Mouse (Mus musculus): ENCODE data around the gene Rbpj. TPM values are rescaled to one million over a fixed set of nuclear protein-coding genes. Genes with fewer than 3 reads are reported as not detected.

Gene Rbpj
- total and polyA plus RNA-seq, 2 experiments, result 4.2 to 9.6 TPM

DNA sequence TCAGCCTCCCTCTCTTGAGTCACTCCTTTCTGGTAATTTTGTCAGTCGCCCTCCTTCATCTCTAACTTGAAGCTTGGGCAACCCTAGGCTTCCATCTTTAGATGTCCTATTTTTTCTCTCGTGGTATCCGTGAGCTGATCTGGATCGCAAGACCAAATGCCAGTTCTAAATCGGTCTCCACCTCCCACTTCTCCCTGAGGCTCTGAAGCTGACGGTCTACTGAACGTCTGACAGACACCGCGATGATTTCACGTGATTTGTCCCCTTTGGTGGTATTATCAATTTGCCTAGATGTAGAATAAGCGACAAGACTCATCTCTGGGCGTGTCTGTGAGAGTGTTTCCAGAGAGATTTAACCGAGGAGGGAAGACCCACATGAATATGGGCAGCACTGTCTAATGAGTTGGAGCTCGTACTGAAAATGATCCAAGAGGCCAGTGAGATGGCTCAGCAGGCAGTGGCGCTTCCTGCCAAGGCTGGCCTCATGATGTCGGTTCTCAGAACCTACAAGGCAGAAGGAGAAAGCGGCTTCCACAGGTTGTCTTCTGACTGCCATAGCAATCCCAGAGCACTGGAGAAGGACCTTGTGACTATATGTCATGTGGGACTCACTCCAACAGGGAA, 28.7 kb downstream of the Rbpj start:
- H3K27me3 ChIP-seq (ENCODE audit: control insufficient read depth, insufficient read depth, low read length), result no peaks in the 10 kb centered on the region
- 89% methylated on average over 17 of the region's 17 CpGs for WGBS
- H3K4me1 ChIP-seq (ENCODE audit: control insufficient read depth, insufficient read depth, low read length), result no peaks in the 10 kb centered on the region
- no peak overlapping the region for H3K4me3 ChIP-seq (ENCODE audit: insufficient read depth, low read depth, low read length)
- no peaks in the 10 kb centered on the region for H3K79me2 ChIP-seq (ENCODE audit: control insufficient read depth, insufficient read depth, low read length)
- no peak overlapping the region for H3K9ac ChIP-seq (ENCODE audit: low read depth, low read length)
- H3K36me3 ChIP-seq (ENCODE audit: control insufficient read depth, insufficient read depth, low read length), result no peaks in the 10 kb centered on the region
- no peak for DNase-seq (ENCODE audit: extremely low read depth, low read depth, low spot score)
- no peak for TF ChIP-seq POLR2A (IDR thresholded peaks at IDR 0.05; ENCODE audit: extremely low read depth, insufficient read depth, low read length)
- no peak for TF ChIP-seq CTCF (IDR thresholded peaks at IDR 0.05; ENCODE audit: low read depth, low read length)
- H3K27ac ChIP-seq (replicated peaks; ENCODE audit: insufficient read depth, low read depth, low read length), result no peak overlapping the region

DNA sequence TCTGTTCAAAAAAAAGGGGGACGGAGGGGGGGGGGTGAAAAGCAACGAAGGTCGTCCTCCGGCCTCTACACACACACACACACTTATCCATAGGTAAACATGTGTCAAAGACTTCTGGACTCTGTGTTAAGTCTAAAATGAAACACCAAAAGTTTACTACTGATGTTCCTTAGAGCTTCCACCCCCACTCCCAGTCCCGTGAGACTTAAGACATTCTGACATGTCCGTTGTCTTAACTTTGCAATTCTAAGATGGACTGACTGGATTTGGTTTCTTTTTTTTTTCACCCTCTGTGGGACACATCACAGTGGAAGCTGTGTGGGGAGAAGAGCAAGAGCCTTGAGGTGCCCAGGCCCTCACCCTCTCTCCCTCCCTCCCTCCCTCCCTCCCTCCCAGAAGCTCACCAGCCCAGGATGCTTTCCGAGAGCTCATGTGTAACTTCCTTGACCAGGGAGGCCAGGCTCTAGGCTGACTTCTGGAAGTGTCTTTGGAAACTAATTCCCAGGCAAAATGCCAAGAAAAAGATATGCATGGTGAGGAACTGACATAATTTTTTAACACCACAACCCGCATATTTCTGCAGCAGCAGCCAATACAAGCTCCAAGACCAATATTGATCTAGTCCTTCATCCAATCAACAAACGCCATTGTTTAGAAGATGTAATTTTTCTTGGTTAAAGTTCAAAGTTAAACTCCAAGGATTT, 31.0 kb downstream of the Rbpj start:
- Histone ChIP-seq H3K27ac (replicated peaks; ENCODE audit: insufficient read depth, low read depth, low read length) (no peak overlapping the region), H3K4me1 (ENCODE audit: control insufficient read depth, insufficient read depth, low read length) (no peaks in the 10 kb centered on the region), H3K9ac (ENCODE audit: low read depth, low read length) (no peak overlapping the region), H3K36me3 (ENCODE audit: control insufficient read depth, insufficient read depth, low read length) (no peaks in the 10 kb centered on the region), H3K27me3 (ENCODE audit: control insufficient read depth, insufficient read depth, low read length) (no peaks in the 10 kb centered on the region), H3K79me2 (ENCODE audit: control insufficient read depth, insufficient read depth, low read length) (no peaks in the 10 kb centered on the region), H3K4me3 (ENCODE audit: insufficient read depth, low read depth, low read length) (no peak overlapping the region)
- 72% methylated on average over 9 of the region's 9 CpGs for WGBS
- DNase-seq (ENCODE audit: extremely low read depth, low read depth, low spot score), result no peak
- TF ChIP-seq POLR2A (IDR thresholded peaks at IDR 0.05; ENCODE audit: extremely low read depth, insufficient read depth, low read length) (no peak), CTCF (IDR thresholded peaks at IDR 0.05; ENCODE audit: low read depth, low read length) (no peak)

DNA sequence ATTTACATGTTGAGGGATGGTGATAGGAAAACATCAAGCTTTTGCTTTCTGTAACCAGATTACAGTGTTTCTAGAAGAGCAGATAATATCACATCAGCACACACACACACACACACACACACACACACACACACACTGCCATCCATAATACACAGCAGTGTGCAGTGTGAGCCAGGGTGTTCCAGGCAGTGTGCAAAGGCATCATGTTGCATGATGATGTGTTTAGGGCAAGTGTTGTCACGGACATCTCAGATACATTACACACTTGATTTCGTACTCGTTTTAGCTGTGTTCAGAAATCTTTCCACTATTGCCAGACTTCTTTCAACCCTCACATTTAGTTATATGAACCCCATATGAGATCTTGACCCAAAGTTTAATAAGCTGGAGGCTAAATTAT, 33.6 kb downstream of the Rbpj start:
- Histone ChIP-seq H3K4me3 (ENCODE audit: insufficient read depth, low read depth, low read length) (no peak overlapping the region), H3K27ac (replicated peaks; ENCODE audit: insufficient read depth, low read depth, low read length) (no peak overlapping the region), H3K36me3 (ENCODE audit: control insufficient read depth, insufficient read depth, low read length) (no peaks in the 10 kb centered on the region), H3K4me1 (ENCODE audit: control insufficient read depth, insufficient read depth, low read length) (no peaks in the 10 kb centered on the region), H3K9ac (ENCODE audit: low read depth, low read length) (no peak overlapping the region), H3K27me3 (ENCODE audit: control insufficient read depth, insufficient read depth, low read length) (no peaks in the 10 kb centered on the region), H3K79me2 (ENCODE audit: control insufficient read depth, insufficient read depth, low read length) (no peaks in the 10 kb centered on the region)
- no peak for TF ChIP-seq CTCF (IDR thresholded peaks at IDR 0.05; ENCODE audit: low read depth, low read length)
- TF ChIP-seq POLR2A (IDR thresholded peaks at IDR 0.05; ENCODE audit: extremely low read depth, insufficient read depth, low read length), result no peak
- 83% methylated on average over 3 of the region's 3 CpGs for WGBS
- DNase-seq (ENCODE audit: extremely low read depth, low read depth, low spot score), result no peak

DNA sequence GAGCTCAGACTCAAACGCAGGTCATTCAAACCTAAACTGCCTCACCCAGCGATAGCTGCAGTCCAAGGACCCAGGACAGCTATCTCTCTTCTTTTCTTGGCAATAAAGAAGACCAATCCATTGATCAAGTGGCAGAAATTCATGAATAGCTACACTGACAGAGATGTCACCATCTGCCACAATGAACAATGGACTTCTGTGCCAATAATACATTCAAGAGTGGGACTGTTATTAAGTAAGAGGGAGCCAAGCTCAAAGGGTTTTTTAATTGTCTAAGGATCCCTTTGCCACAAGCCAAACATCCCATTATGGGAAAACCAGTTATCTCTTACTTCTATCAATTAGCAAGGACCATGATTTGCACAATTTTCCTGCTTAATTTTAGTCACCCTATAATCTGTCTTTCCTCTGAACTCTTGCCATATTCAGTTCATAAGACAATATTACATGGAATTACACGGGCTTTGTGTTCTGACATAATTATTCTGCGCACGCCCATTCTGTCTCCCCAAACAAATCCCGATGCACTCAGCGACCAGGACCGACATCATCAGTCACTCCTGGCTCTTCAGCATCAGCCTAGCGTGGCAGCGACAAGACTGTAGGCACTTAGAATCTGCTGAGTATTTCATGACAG, 34.7 kb downstream of the Rbpj start:
- no peaks in the 10 kb centered on the region for H3K27me3 ChIP-seq (ENCODE audit: control insufficient read depth, insufficient read depth, low read length)
- WGBS, result 81% methylated on average over 10 of the region's 10 CpGs
- no peaks in the 10 kb centered on the region for H3K79me2 ChIP-seq (ENCODE audit: control insufficient read depth, insufficient read depth, low read length)
- H3K36me3 ChIP-seq (ENCODE audit: control insufficient read depth, insufficient read depth, low read length), result no peaks in the 10 kb centered on the region
- TF ChIP-seq POLR2A (IDR thresholded peaks at IDR 0.05; ENCODE audit: extremely low read depth, insufficient read depth, low read length) (no peak), CTCF (IDR thresholded peaks at IDR 0.05; ENCODE audit: low read depth, low read length) (no peak)
- no peaks in the 10 kb centered on the region for H3K4me1 ChIP-seq (ENCODE audit: control insufficient read depth, insufficient read depth, low read length)
- no peak overlapping the region for H3K9ac ChIP-seq (ENCODE audit: low read depth, low read length)
- no peak overlapping the region for H3K4me3 ChIP-seq (ENCODE audit: insufficient read depth, low read depth, low read length)
- H3K27ac ChIP-seq (replicated peaks; ENCODE audit: insufficient read depth, low read depth, low read length), result no peak overlapping the region
- DNase-seq (ENCODE audit: extremely low read depth, low read depth, low spot score), result no peak

DNA sequence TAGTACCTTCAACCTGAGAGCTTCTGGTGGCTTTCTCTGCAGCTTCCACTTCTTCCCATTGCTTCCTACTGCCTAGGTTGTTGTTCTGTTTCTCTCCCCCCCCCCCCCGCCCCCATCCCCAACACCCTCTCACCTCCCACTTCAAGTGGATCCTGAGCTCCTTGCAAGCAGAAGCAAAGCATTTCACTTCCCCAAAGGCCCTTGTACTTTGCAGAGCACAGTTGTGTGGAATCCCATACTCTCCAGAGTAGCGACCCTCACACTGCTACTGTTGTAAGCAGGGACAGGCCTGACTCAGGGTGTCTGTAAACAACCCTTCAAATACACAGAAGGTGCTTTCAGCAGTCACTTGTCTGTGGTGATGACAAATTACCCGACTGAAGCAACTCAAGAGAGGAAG, 37.3 kb downstream of the Rbpj start:
- no peaks in the 10 kb centered on the region for H3K27me3 ChIP-seq (ENCODE audit: control insufficient read depth, insufficient read depth, low read length)
- no peaks in the 10 kb centered on the region for H3K4me1 ChIP-seq (ENCODE audit: control insufficient read depth, insufficient read depth, low read length)
- H3K9ac ChIP-seq (ENCODE audit: low read depth, low read length), result no peak overlapping the region
- DNase-seq (ENCODE audit: extremely low read depth, low read depth, low spot score), result no peak
- TF ChIP-seq CTCF (IDR thresholded peaks at IDR 0.05; ENCODE audit: low read depth, low read length), result no peak
- TF ChIP-seq POLR2A (IDR thresholded peaks at IDR 0.05; ENCODE audit: extremely low read depth, insufficient read depth, low read length), result no peak
- 55% methylated on average over 3 of the region's 3 CpGs for WGBS
- H3K4me3 ChIP-seq (ENCODE audit: insufficient read depth, low read depth, low read length), result no peak overlapping the region
- H3K79me2 ChIP-seq (ENCODE audit: control insufficient read depth, insufficient read depth, low read length), result no peaks in the 10 kb centered on the region
- H3K27ac ChIP-seq (replicated peaks; ENCODE audit: insufficient read depth, low read depth, low read length), result no peak overlapping the region
- no peaks in the 10 kb centered on the region for H3K36me3 ChIP-seq (ENCODE audit: control insufficient read depth, insufficient read depth, low read length)

DNA sequence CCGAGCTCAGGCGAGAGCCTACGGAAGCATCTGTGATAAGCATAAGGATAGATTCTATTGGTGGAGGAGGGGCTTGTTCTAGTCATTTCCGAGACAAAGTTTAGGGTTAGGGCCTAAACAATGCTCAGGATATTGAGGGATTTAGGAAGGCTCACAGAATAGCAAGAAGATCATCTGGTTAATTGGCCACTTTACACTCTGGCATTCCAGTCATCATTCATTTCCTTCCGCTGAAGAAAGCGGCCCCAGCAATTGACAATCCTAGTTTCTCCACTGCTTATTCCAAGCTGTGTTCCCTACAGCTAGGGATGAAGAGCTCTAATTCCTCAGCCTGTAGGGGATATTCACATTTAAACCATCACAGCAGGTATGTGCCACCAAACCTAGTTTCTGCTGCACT, 39.8 kb downstream of the Rbpj start:
- no peaks in the 10 kb centered on the region for H3K36me3 ChIP-seq (ENCODE audit: control insufficient read depth, insufficient read depth, low read length)
- no peak overlapping the region for H3K4me3 ChIP-seq (ENCODE audit: insufficient read depth, low read depth, low read length)
- H3K27ac ChIP-seq (replicated peaks; ENCODE audit: insufficient read depth, low read depth, low read length), result no peak overlapping the region
- no peak overlapping the region for H3K9ac ChIP-seq (ENCODE audit: low read depth, low read length)
- H3K27me3 ChIP-seq (ENCODE audit: control insufficient read depth, insufficient read depth, low read length), result no peaks in the 10 kb centered on the region
- H3K79me2 ChIP-seq (ENCODE audit: control insufficient read depth, insufficient read depth, low read length), result no peaks in the 10 kb centered on the region
- DNase-seq (ENCODE audit: extremely low read depth, low read depth, low spot score), result no peak
- TF ChIP-seq POLR2A (IDR thresholded peaks at IDR 0.05; ENCODE audit: extremely low read depth, insufficient read depth, low read length) (no peak), CTCF (IDR thresholded peaks at IDR 0.05; ENCODE audit: low read depth, low read length) (no peak)
- WGBS, result 81% methylated on average over 6 of the region's 6 CpGs
- H3K4me1 ChIP-seq (ENCODE audit: control insufficient read depth, insufficient read depth, low read length), result no peaks in the 10 kb centered on the region

Data from liver, adult 2 months (tissue).